Mouse (Mus musculus): Measurements from ENCODE around the gene Xrra1. TPM values are rescaled to one million over a fixed set of nuclear protein-coding genes. Genes with fewer than 3 reads are reported as not detected.

Gene Xrra1
- 0.06 and 0.16 TPM in 2 replicates for polyA plus RNA-seq (2012)

- TF ChIP-seq GATA1 (IDR thresholded peaks at IDR 0.05; ENCODE audit: low read length) = no peak
Measured at GRCm38 (mm10) chr7:99858813-99859585, at the start of gene Xrra1. Gene Xrra1, plus strand, starts transcription at chr7:99859116.

GRCm38 (mm10) chr7:99810814-99811213 lies 48.1 kb upstream of the Xrra1 start:
- no peak for TF ChIP-seq GATA1 (IDR thresholded peaks at IDR 0.05; ENCODE audit: low read length)

GRCm38 (mm10) chr7:99811661-99812060 lies 47.3 kb upstream of the Xrra1 start:
- TF ChIP-seq GATA1 (IDR thresholded peaks at IDR 0.05; ENCODE audit: low read length) = no peak

- TF ChIP-seq GATA1 (IDR thresholded peaks at IDR 0.05; ENCODE audit: low read length) = no peak
Measured at GRCm38 (mm10) chr7:99813394-99813793, 45.5 kb upstream of the Xrra1 start.

GRCm38 (mm10) chr7:99821953-99822352 lies 37.0 kb upstream of the Xrra1 start:
- no peak for TF ChIP-seq GATA1 (IDR thresholded peaks at IDR 0.05; ENCODE audit: low read length)

- TF ChIP-seq GATA1 (IDR thresholded peaks at IDR 0.05; ENCODE audit: low read length) = no peak
Measured at GRCm38 (mm10) chr7:99822426-99822825, 36.5 kb upstream of the Xrra1 start.

- no peak for TF ChIP-seq GATA1 (IDR thresholded peaks at IDR 0.05; ENCODE audit: low read length)
Measured at GRCm38 (mm10) chr7:99823045-99823663, 35.8 kb upstream of the Xrra1 start.

- TF ChIP-seq GATA1 (IDR thresholded peaks at IDR 0.05; ENCODE audit: low read length) = peak; percentile 45
Measured at GRCm38 (mm10) chr7:99824649-99825483, 34.0 kb upstream of the Xrra1 start.

GRCm38 (mm10) chr7:99825511-99825910 lies 33.4 kb upstream of the Xrra1 start:
- no peak for TF ChIP-seq GATA1 (IDR thresholded peaks at IDR 0.05; ENCODE audit: low read length)

GRCm38 (mm10) chr7:99826096-99826495 lies 32.8 kb upstream of the Xrra1 start:
- no peak for TF ChIP-seq GATA1 (IDR thresholded peaks at IDR 0.05; ENCODE audit: low read length)

- TF ChIP-seq GATA1 (IDR thresholded peaks at IDR 0.05; ENCODE audit: low read length) = no peak
Measured at GRCm38 (mm10) chr7:99828083-99828570, 30.8 kb upstream of the Xrra1 start, which contains the start of gene Neu3. Gene Neu3, minus strand, starts transcription at chr7:99828417.

- no peak for TF ChIP-seq GATA1 (IDR thresholded peaks at IDR 0.05; ENCODE audit: low read length)
Measured at GRCm38 (mm10) chr7:99833115-99833845, 25.6 kb upstream of the Xrra1 start.

GRCm38 (mm10) chr7:99833846-99834222 lies 25.1 kb upstream of the Xrra1 start:
- no peak for TF ChIP-seq GATA1 (IDR thresholded peaks at IDR 0.05; ENCODE audit: low read length)

- no peak for TF ChIP-seq GATA1 (IDR thresholded peaks at IDR 0.05; ENCODE audit: low read length)
Measured at GRCm38 (mm10) chr7:99834314-99834853, 24.5 kb upstream of the Xrra1 start.

GRCm38 (mm10) chr7:99836781-99837180 lies 22.1 kb upstream of the Xrra1 start:
- no peak for TF ChIP-seq GATA1 (IDR thresholded peaks at IDR 0.05; ENCODE audit: low read length)

All from G1E-ER4 (cell line).